Mouse (Mus musculus) bone marrow, adult 2 months (tissue): ENCODE results near the gene Bsg.

ENCODE experiments used
- CTCF ChIP-seq: fragments of 200-500 bp; IDR thresholded peaks from 2 replicates; pipeline ENCODE4 v1.5.1; 2011; ENCODE audit warnings: low read length, control low read depth; ENCODE audit not compliant: control insufficient read depth, insufficient read depth
- POLR2A ChIP-seq: fragments of 200-500 bp; IDR thresholded peaks from 2 replicates; pipeline ENCODE4 v1.6.1; 2011; ENCODE audit warnings: low read depth, mild to moderate bottlenecking, control low read depth, low read length, borderline replicate concordance; ENCODE audit not compliant: control insufficient read depth

DNA sequence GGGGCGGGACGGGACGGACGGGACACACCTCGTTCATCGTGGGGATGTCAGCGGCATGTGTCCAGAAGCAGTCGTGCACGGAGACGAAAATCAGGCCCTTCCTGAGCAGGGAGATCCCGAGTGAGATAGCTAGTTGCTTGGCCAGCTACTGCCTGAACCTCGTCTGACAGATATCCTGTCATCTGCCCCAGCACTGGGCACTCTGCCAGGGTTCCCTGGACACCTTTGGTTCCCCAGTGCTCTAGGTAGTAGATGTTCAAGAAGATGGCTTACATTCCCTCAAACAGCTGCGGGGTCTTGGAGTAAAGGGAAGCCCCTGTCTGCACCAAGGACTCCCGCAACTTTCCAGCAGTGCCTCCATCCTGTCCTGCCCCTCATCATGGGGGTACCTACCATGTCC lies 32.4 kb downstream of the Bsg start:
- TF ChIP-seq CTCF (no peak), POLR2A (no peak)
